Mouse (Mus musculus): ENCODE results near the gene Tmprss12.

- TF ChIP-seq MYOD1 (IDR thresholded peaks at IDR 0.05; ENCODE audit: control insufficient read depth in 1 of 3, insufficient read length in 2 of 3, low read depth in 2 of 3) = no peak
- TF ChIP-seq TCF12 (IDR thresholded peaks at IDR 0.05; ENCODE audit: insufficient read depth, poor library complexity, severe bottlenecking) = no peak
- no peak for TF ChIP-seq E2F4 (IDR thresholded peaks at IDR 0.05; ENCODE audit: insufficient read depth)
- no peak for TF ChIP-seq POLR2A (IDR thresholded peaks at IDR 0.05; ENCODE audit: insufficient read length, low read depth)
- no peak for TF ChIP-seq USF1 (IDR thresholded peaks at IDR 0.05; ENCODE audit: low read depth)
- TF ChIP-seq SRF (IDR thresholded peaks at IDR 0.05; ENCODE audit: control insufficient read depth, insufficient read length, low read depth) = no peak
- TF ChIP-seq REST (IDR thresholded peaks at IDR 0.05; ENCODE audit: insufficient read depth, insufficient read length) = no peak
- no peak for TF ChIP-seq TCF3 (IDR thresholded peaks at IDR 0.05; ENCODE audit: insufficient read length, low read depth)
- no peak for TF ChIP-seq CEBPB (IDR thresholded peaks at IDR 0.05; ENCODE audit: insufficient read depth, poor library complexity, severe bottlenecking)
- TF ChIP-seq POLR2AphosphoS2 (IDR thresholded peaks at IDR 0.05; ENCODE audit: insufficient read length, low read depth) = no peak
- no peak for TF ChIP-seq MAX (IDR thresholded peaks at IDR 0.05; ENCODE audit: low read depth)
- TF ChIP-seq MYOG (IDR thresholded peaks at IDR 0.05; ENCODE audit: control insufficient read depth in 1 of 3, insufficient read depth in 1 of 3, insufficient read length in 2 of 3, low read depth in 2 of 3) = no peak
These were observed 44.6 kb downstream of the Tmprss12 start for GRCm38 (mm10) chr15:100325235-100325634.
